Mouse (Mus musculus) hindbrain, embryonic 10.5 days (tissue): Measurements from ENCODE around the gene Nacc1. TPM values are rescaled to one million over a fixed set of nuclear protein-coding genes. Genes with fewer than 3 reads are reported as not detected.

Experiments
- DNase-seq: peaks from one replicate; pipeline ENCODE4 v3.0.0-alpha.2; 2017; ENCODE audit warnings: low spot score
- H3K27ac ChIP-seq: fragments of 300-500 bp; sonication (generic); 2 replicates; pipeline ENCODE4 v1.5.1; 2016; ENCODE audit warnings: mild to moderate bottlenecking, moderate library complexity
- H3K27me3 ChIP-seq: fragments of 300-500 bp; sonication (generic); 2 replicates; pipeline ENCODE4 v1.6.1; 2016; ENCODE audit warnings: mild to moderate bottlenecking; ENCODE audit not compliant: poor library complexity, insufficient read depth, severe bottlenecking
- H3K36me3 ChIP-seq: fragments of 300-500 bp; sonication (generic); 2 replicates; pipeline ENCODE4 v1.6.1; 2016; ENCODE audit warnings: mild to moderate bottlenecking, moderate library complexity
- H3K4me1 ChIP-seq: fragments of 300-500 bp; sonication (generic); replicated peaks from 2 replicates; pipeline ENCODE4 v1.6.1; 2016; ENCODE audit warnings: mild to moderate bottlenecking
- H3K4me3 ChIP-seq: fragments of 300-500 bp; sonication (generic); 2 replicates; pipeline ENCODE4 v1.5.1; 2016; ENCODE audit warnings: mild to moderate bottlenecking, moderate library complexity
- H3K9me3 ChIP-seq: fragments of 300-500 bp; sonication (generic); 2 replicates; pipeline ENCODE4 v1.6.1; 2016; ENCODE audit warnings: mild to moderate bottlenecking, moderate library complexity
- WGBS: fragments of 180-500 bp; shearing (Covaris S2); methylation state at CpG from one replicate; pipeline ENCODE4 v1.1.7; 2016; 5-methylcytosine and 5-hydroxymethylcytosine counted together
- polyA plus RNA-seq: library from polyadenylated mRNA; unstranded; fragments of >200 nt; fragmentation: Nextera tagmentation; extraction: Ambion mirVana; gene quantifications from 2 replicates; pipeline ENCODE4 v1.2.1, GENCODE M21; 2016

The Nacc1 gene
- polyA plus RNA-seq, 1 experiment from 2014 or later: 25.2 TPM

GRCm38 (mm10) chr8:84702963-84703465, 15.4 kb upstream of the Nacc1 start:
- no peak for DNase-seq
- WGBS: 78% methylated on average over 6 of the region's 6 CpGs

GRCm38 (mm10) chr8:84702561-84702960, 14.9 kb upstream of the Nacc1 start:
- Histone ChIP-seq H3K9me3 (no peaks in the 10 kb centered on the region), H3K27me3 (peaks cover 83% of the 10 kb centered on the region), H3K36me3 (peaks cover 27% of the 10 kb centered on the region), H3K4me1 (peaks cover 47% of the 10 kb centered on the region), H3K4me3 (peak overlapping the region; percentile 48), H3K27ac (peak overlapping the region; percentile 36; the same call in 1 of the 2 replicates)
- no peak for DNase-seq
- 77% methylated on average over 9 of the region's 9 CpGs for WGBS

More at GRCm38 (mm10) chr8:84702963-84703465, 15.4 kb upstream of the Nacc1 start:
- Histone ChIP-seq H3K27ac (peak overlapping the region; percentile 36; the same call in 1 of the 2 replicates), H3K4me3 (peak overlapping the region; percentile 48), H3K36me3 (peaks cover 23% of the 10 kb centered on the region), H3K4me1 (peaks cover 51% of the 10 kb centered on the region), H3K9me3 (no peaks in the 10 kb centered on the region), H3K27me3 (peaks cover 87% of the 10 kb centered on the region)

GRCm38 (mm10) chr8:84700941-84701911, 13.6 kb upstream of the Nacc1 start, which contains the start of gene Lyl1:
Gene Lyl1 (plus strand): TSS chr8:84701457.
- 12% methylated on average over 34 of the region's 34 CpGs for WGBS
- H3K27me3 ChIP-seq: peaks cover 69% of the 10 kb centered on the region
- peaks cover 41% of the 10 kb centered on the region for H3K36me3 ChIP-seq
- H3K4me3 ChIP-seq: peak within 1 kb of the TSS; percentile 48
- H3K4me1 ChIP-seq: peaks cover 35% of the 10 kb centered on the region
- H3K9me3 ChIP-seq: no peaks in the 10 kb centered on the region
- no peak for DNase-seq
- peak within 1 kb of the TSS; percentile 66 for H3K27ac ChIP-seq

- no peak for DNase-seq
- Histone ChIP-seq H3K27me3 (peaks cover 64% of the 10 kb centered on the region), H3K4me3 (no peak overlapping the region), H3K36me3 (peaks cover 48% of the 10 kb centered on the region), H3K9me3 (no peaks in the 10 kb centered on the region), H3K27ac (no peak overlapping the region), H3K4me1 (peaks cover 32% of the 10 kb centered on the region)
- WGBS: 79% methylated on average over 5 of the region's 5 CpGs
Measured at GRCm38 (mm10) chr8:84700526-84700925, 12.9 kb upstream of the Nacc1 start.

GRCm38 (mm10) chr8:84699861-84700322, 12.2 kb upstream of the Nacc1 start:
- H3K27me3 ChIP-seq: peaks cover 58% of the 10 kb centered on the region
- H3K4me3 ChIP-seq: no peak overlapping the region
- peaks cover 26% of the 10 kb centered on the region for H3K4me1 ChIP-seq
- H3K27ac ChIP-seq: no peak overlapping the region
- 69% methylated on average over 7 of the region's 7 CpGs for WGBS
- DNase-seq: no peak
- no peaks in the 10 kb centered on the region for H3K9me3 ChIP-seq
- peaks cover 54% of the 10 kb centered on the region for H3K36me3 ChIP-seq

GRCm38 (mm10) chr8:84698929-84699401, 11.3 kb upstream of the Nacc1 start:
- peaks cover 17% of the 10 kb centered on the region for H3K4me1 ChIP-seq
- no peak overlapping the region for H3K27ac ChIP-seq
- DNase-seq: no peak
- WGBS: 92% methylated on average over 9 of the region's 9 CpGs
- H3K9me3 ChIP-seq: no peaks in the 10 kb centered on the region
- peaks cover 63% of the 10 kb centered on the region for H3K36me3 ChIP-seq
- H3K4me3 ChIP-seq: no peak overlapping the region
- H3K27me3 ChIP-seq: peaks cover 48% of the 10 kb centered on the region

- Histone ChIP-seq H3K27me3 (peaks cover 42% of the 10 kb centered on the region), H3K9me3 (no peaks in the 10 kb centered on the region), H3K36me3 (peaks cover 70% of the 10 kb centered on the region), H3K4me1 (peaks cover 10% of the 10 kb centered on the region), H3K27ac (no peak overlapping the region), H3K4me3 (no peak overlapping the region)
- 93% methylated on average over 5 of the region's 5 CpGs for WGBS
- no peak for DNase-seq
Measured at GRCm38 (mm10) chr8:84698288-84698687, 10.6 kb upstream of the Nacc1 start.

GRCm38 (mm10) chr8:84697166-84698130, 9.8 kb upstream of the Nacc1 start:
- no peak overlapping the region for H3K27ac ChIP-seq
- H3K36me3 ChIP-seq: peaks cover 79% of the 10 kb centered on the region
- DNase-seq: no peak
- H3K4me1 ChIP-seq: peaks cover 8% of the 10 kb centered on the region
- WGBS: 89% methylated on average over 14 of the region's 14 CpGs
- no peak overlapping the region for H3K4me3 ChIP-seq
- H3K9me3 ChIP-seq: no peaks in the 10 kb centered on the region
- peaks cover 33% of the 10 kb centered on the region for H3K27me3 ChIP-seq

GRCm38 (mm10) chr8:84695140-84695539, 7.5 kb upstream of the Nacc1 start:
- WGBS: 93% methylated on average over 6 of the region's 6 CpGs
- DNase-seq: no peak
- Histone ChIP-seq H3K27me3 (peaks cover 10% of the 10 kb centered on the region), H3K4me3 (no peak overlapping the region), H3K27ac (no peak overlapping the region), H3K36me3 (peaks cover 95% of the 10 kb centered on the region), H3K9me3 (no peaks in the 10 kb centered on the region), H3K4me1 (peaks cover 8% of the 10 kb centered on the region)

- Histone ChIP-seq H3K27ac (no peak overlapping the region), H3K9me3 (no peaks in the 10 kb centered on the region), H3K36me3 (peaks cover 77% of the 10 kb centered on the region), H3K27me3 (no peaks in the 10 kb centered on the region), H3K4me3 (no peak overlapping the region), H3K4me1 (peaks cover 22% of the 10 kb centered on the region)
- WGBS: 78% methylated on average over 4 of the region's 4 CpGs
- no peak for DNase-seq
Measured at GRCm38 (mm10) chr8:84693332-84693731, 5.7 kb upstream of the Nacc1 start.

- Histone ChIP-seq H3K4me1 (peaks cover 55% of the 10 kb centered on the region), H3K27ac (peak overlapping the region; percentile 86), H3K36me3 (peaks cover 46% of the 10 kb centered on the region), H3K9me3 (no peaks in the 10 kb centered on the region), H3K27me3 (no peaks in the 10 kb centered on the region), H3K4me3 (peak overlapping the region; percentile 97)
- DNase-seq: peak; percentile 86
- WGBS: under 1% methylated on average over 47 of the region's 47 CpGs
Measured at GRCm38 (mm10) chr8:84689091-84689915, 1.6 kb upstream of the Nacc1 start.
